Mouse (Mus musculus): ENCODE data around the gene Aadacl3.

GRCm38 (mm10) chr4:144424590-144424989, 39.0 kb downstream of the Aadacl3 start:
- TF ChIP-seq CTCF (conservative IDR thresholded peaks at IDR 0.05; ENCODE audit: low read length) (no peak), POU5F1 (IDR thresholded peaks at IDR 0.05; ENCODE audit: borderline replicate concordance, low read length) (no peak)

Data from E14TG2a.4 (cell line).